8 mouse cellular contexts compared by ENCODE assay signal in the genomic region with DNA sequence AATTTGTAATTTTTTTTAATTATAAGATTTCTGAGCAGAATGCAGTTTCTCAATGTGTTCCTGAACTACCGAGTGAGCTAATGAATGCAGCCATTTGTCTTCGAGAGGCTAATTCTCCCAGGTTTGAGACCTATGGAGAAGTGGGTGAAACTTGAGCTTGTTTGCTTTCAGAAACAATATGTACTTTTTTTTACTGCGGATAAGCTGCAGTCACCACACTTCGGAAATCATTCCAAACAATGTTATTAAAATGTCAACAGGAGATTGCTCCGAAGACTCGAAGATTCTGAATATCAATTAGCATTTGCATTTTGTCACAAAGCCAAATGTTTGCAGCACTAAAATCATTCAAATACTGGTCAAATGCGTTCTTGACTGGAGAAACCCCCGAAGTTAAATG. TPM values are rescaled to one million over a fixed set of nuclear protein-coding genes. Genes with fewer than 3 reads are reported as not detected.
DNase-seq lines count a peak whose midpoint lies in the region; ATAC-seq and TF ChIP-seq lines count a peak whose summit lies in the region.
"Had no signal": no experiment of that assay in that cellular context is flagged by ENCODE, and none has a peak within 500 bp of the region (broad histone marks: within the 10 kb centered on the region; RNA-seq: fewer than 3 reads in every experiment).

No protein-coding gene starts in this region.

- under 1% methylated on average over 8 of the region's 8 CpGs for WGBS in forebrain, embryonic 13.5 days
- WGBS in limb, embryonic 12.5 days, result 3% methylated on average over 8 of the region's 8 CpGs
- WGBS in stomach, embryonic 14.5 days, result 7% methylated on average over 8 of the region's 8 CpGs

- no peak for ATAC-seq in forebrain, embryonic 13.5 days
- no peak for ATAC-seq in limb, embryonic 12.5 days (ENCODE audit: insufficient number of reproducible peaks, insufficient read depth, low FRiP score, low TSS enrichment, low read depth)
- no peak for ATAC-seq in stomach, embryonic 14.5 days (ENCODE audit: insufficient number of reproducible peaks, insufficient read depth, low FRiP score, low read depth)

- no peak overlapping the region for H3K9ac ChIP-seq in forebrain, embryonic 13.5 days
- no peak overlapping the region for H3K9ac ChIP-seq in limb, embryonic 12.5 days (replicated peaks)
- no peak overlapping the region for H3K9ac ChIP-seq in stomach, embryonic 14.5 days (replicated peaks; ENCODE audit: low read depth, low read length)

- H3K27me3 ChIP-seq in forebrain, embryonic 13.5 days, result no peaks in the 10 kb centered on the region
- no peaks in the 10 kb centered on the region for H3K27me3 ChIP-seq in limb, embryonic 12.5 days
- H3K27me3 ChIP-seq in stomach, embryonic 14.5 days (ENCODE audit: control insufficient read depth, insufficient read depth, low read length), result no peaks in the 10 kb centered on the region
- H3K27me3 ChIP-seq: Patski had no signal

- no peaks in the 10 kb centered on the region for H3K9me3 ChIP-seq in forebrain, embryonic 13.5 days (replicated peaks)
- H3K9me3 ChIP-seq in limb, embryonic 12.5 days, result no peaks in the 10 kb centered on the region
- H3K9me3 ChIP-seq in stomach, embryonic 14.5 days (ENCODE audit: control insufficient read depth, low read depth, low read length), result no peaks in the 10 kb centered on the region

- H3K4me1 ChIP-seq in forebrain, embryonic 13.5 days, result peaks cover 22% of the 10 kb centered on the region
- peaks cover 21% of the 10 kb centered on the region for H3K4me1 ChIP-seq in limb, embryonic 12.5 days (replicated peaks)
- peaks cover 7% of the 10 kb centered on the region; the same call in 1 of the 2 replicates for H3K4me1 ChIP-seq in stomach, embryonic 14.5 days (ENCODE audit: control insufficient read depth, insufficient read depth, low read length)

- intact Hi-C loops in left cerebral cortex, adult 2 months (cut with DNase I), result loop anchor here (2.0 to 5.0 kb wide), 2 partner anchors 356 to 454 kb away; no protein-coding TSS in a partner anchor

- no peak overlapping the region for H3K27ac ChIP-seq in left cerebral cortex, adult 2 months
- peak overlapping the region; percentile 57 for H3K27ac ChIP-seq in forebrain, embryonic 13.5 days
- H3K27ac ChIP-seq in limb, embryonic 12.5 days, result peak overlapping the region; percentile 100
- H3K27ac ChIP-seq in stomach, embryonic 14.5 days (ENCODE audit: low read length), result peak overlapping the region; percentile 98

- peak overlapping the region; percentile 88 for H3K4me2 ChIP-seq in forebrain, embryonic 13.5 days
- H3K4me2 ChIP-seq in limb, embryonic 12.5 days, result peak overlapping the region; percentile 81
- H3K4me2 ChIP-seq in stomach, embryonic 14.5 days (replicated peaks; ENCODE audit: low read depth, low read length), result peak overlapping the region; percentile 61

- no peak for DNase-seq in left cerebral cortex, adult 2 months (ENCODE audit: extremely low spot score in 1 of 2, low spot score in 2 of 2)
- no peak for DNase-seq in left cerebral cortex, adult 9 months (ENCODE audit: low spot score in 2 of 2)
- no peak for DNase-seq in urinary bladder, postnatal 25 days (ENCODE audit: low spot score)
- DNase-seq in thymus, postnatal 10 days (ENCODE audit: low spot score in 2 of 2), result no peak

- TF ChIP-seq CTCF in left cerebral cortex, adult 2 months (IDR thresholded peaks at IDR 0.05), result no peak

- peak overlapping the region; percentile 77 for H3K4me3 ChIP-seq in left cerebral cortex, adult 2 months
- H3K4me3 ChIP-seq in forebrain, embryonic 13.5 days, result peak overlapping the region; percentile 95
- H3K4me3 ChIP-seq in limb, embryonic 12.5 days (replicated peaks), result peak overlapping the region; percentile 82
- peak overlapping the region; percentile 93 for H3K4me3 ChIP-seq in stomach, embryonic 14.5 days (ENCODE audit: low read depth, low read length)

- no peaks in the 10 kb centered on the region for H3K36me3 ChIP-seq in forebrain, embryonic 13.5 days (ENCODE audit: poor library complexity, severe bottlenecking)
- no peaks in the 10 kb centered on the region for H3K36me3 ChIP-seq in limb, embryonic 12.5 days
- no peaks in the 10 kb centered on the region for H3K36me3 ChIP-seq in stomach, embryonic 14.5 days (ENCODE audit: control insufficient read depth, insufficient read depth, low read length)

RNA-seq across cellular contexts. Expression of a gene that starts 0.7 kb away (rescaled TPM):
- total RNA-seq in left cerebral cortex, adult 2 months (2021), result 100 to 1,000 TPM; 122 to 126 TPM
- polyA plus RNA-seq in forebrain, embryonic 13.5 days (2015; fragmentation: Nextera tagmentation; extraction: Ambion mirVana), result 70.1 and 76.1 TPM in 2 replicates
- polyA plus RNA-seq in limb, embryonic 12.5 days (2016; fragmentation: Nextera tagmentation; extraction: Ambion mirVana), result 101 and 111 TPM in 2 replicates
- 71.7 and 78.9 TPM in 2 replicates for polyA plus RNA-seq in stomach, embryonic 14.5 days (2014; fragmentation: Nextera tagmentation; extraction: Ambion mirVana)
